Mouse (Mus musculus) forebrain, embryonic 10.5 days (tissue): ENCODE data around the gene Stxbp2. TPM values are rescaled to one million over a fixed set of nuclear protein-coding genes. Genes with fewer than 3 reads are reported as not detected.
"Not testable (repeated sequence)": the region's sequence is repeated elsewhere in the genome, so short reads cannot be mapped to it uniquely, and the experiment has no call there.

Experiments
- DNase-seq: peaks from one replicate; pipeline ENCODE4 v3.0.0-alpha.2; 2017; ENCODE audit warnings: low spot score; ENCODE audit errors: extremely low spot score
- H3K27ac ChIP-seq: fragments of 300-500 bp; sonication (generic); 2 replicates; pipeline ENCODE4 v1.5.1; 2016; ENCODE audit warnings: mild to moderate bottlenecking
- H3K27me3 ChIP-seq: fragments of 300-500 bp; sonication (generic); 2 replicates; pipeline ENCODE4 v1.6.1; 2016; ENCODE audit warnings: mild to moderate bottlenecking; ENCODE audit not compliant: poor library complexity, severe bottlenecking
- H3K36me3 ChIP-seq: fragments of 300-500 bp; sonication (generic); replicated peaks from 2 replicates; pipeline ENCODE4 v1.6.1; 2016; ENCODE audit warnings: mild to moderate bottlenecking, moderate library complexity
- H3K4me1 ChIP-seq: fragments of 300-500 bp; sonication (generic); 2 replicates; pipeline ENCODE4 v1.6.1; 2016
- H3K4me3 ChIP-seq: fragments of 300-500 bp; sonication (generic); 2 replicates; pipeline ENCODE4 v1.5.1; 2016; ENCODE audit warnings: mild to moderate bottlenecking, moderate library complexity
- H3K9me3 ChIP-seq: fragments of 300-500 bp; sonication (generic); 2 replicates; pipeline ENCODE4 v1.6.1; 2016; ENCODE audit warnings: mild to moderate bottlenecking, moderate library complexity
- WGBS: fragments of 180-500 bp; shearing (Covaris S2); methylation state at CpG from one replicate; pipeline ENCODE4 v1.1.7; 2016; 5-methylcytosine and 5-hydroxymethylcytosine counted together
- polyA plus RNA-seq: library from polyadenylated mRNA; unstranded; fragments of >200 nt; fragmentation: Nextera tagmentation; extraction: Ambion mirVana; gene quantifications from 2 replicates; pipeline ENCODE4 v1.2.1, GENCODE M21; 2016

Stxbp2 gene
- polyA plus RNA-seq, result 35.8 and 38.1 TPM in 2 replicates

DNA sequence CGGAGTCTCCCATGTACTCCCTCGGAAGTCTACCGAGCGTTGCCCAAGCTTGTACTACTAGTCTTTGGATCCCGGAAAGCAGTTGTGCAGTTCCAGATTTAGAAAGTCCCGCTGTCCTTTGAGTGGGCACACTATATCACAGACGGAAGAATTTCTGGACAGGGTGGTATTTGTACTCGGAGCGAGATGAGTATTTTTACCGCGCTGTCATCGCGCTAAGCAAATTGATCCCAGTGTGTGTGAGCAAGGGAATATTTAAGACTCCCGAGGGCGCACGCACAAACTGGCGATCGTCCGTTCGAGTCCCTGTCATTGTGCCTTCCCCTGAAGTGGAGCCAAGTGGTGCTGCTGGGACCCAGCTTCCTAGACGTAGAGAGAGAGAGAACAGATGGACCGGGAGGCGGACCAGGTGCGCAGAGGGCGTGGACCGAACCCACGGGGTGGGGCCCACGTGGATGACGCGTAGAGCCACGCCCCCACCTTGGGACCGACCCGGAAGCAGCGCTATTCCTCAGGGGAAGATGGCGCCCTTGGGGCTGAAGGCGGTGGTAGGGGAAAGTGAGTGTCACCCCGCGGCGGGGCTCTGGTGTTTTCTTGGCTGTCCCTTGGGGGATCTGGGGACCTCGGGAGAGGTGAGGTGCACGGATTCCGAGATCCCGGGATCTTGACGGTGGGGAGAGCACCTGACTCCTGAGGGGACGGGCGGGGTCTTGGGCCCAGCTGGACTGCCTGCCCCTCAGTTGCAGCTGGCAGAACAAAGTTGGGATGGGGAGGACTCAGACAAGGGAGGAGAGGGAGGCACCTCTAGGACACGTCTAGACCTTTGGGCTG lies at the start of gene Stxbp2:
TSS of gene Stxbp2 (plus strand) at position 309 of the 831 bp plus-strand sequence.
- WGBS, result 7% methylated on average over 47 of the region's 47 CpGs
- H3K27ac ChIP-seq, result peak within 1 kb of the TSS; percentile 74
- peak within 1 kb of the TSS; percentile 66 for H3K4me3 ChIP-seq
- H3K9me3 ChIP-seq, result no peaks in the 10 kb centered on the region
- H3K27me3 ChIP-seq, result peaks cover 15% of the 10 kb centered on the region
- peaks cover 14% of the 10 kb centered on the region for H3K36me3 ChIP-seq
- peak; percentile 60 for DNase-seq
- peaks cover 16% of the 10 kb centered on the region for H3K4me1 ChIP-seq

DNA sequence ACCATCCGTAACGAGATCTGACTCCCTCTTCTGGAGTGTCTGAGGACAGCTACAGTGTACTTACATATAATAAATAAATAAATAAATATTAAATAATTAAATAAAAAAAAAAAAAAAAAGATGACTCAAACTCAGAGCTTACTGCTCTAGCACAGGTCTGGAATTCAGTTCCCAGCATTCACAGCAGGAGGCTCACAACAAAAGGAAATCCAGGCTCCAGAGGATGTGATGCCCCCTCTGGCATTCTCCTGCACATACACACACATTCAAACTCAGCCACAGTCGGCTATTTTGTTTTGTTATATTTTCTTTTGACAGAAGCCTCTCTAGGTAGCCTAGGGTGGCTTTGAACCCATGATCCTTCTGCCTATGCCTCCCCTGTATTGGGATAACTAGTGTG lies 48.8 kb upstream of the Stxbp2 start:
- not testable (repeated sequence) for DNase-seq, H3K36me3 ChIP-seq, H3K4me1 ChIP-seq, H3K9me3 ChIP-seq, H3K4me3 ChIP-seq, H3K27ac ChIP-seq
- WGBS, result 86% methylated on average over 2 of the region's 3 CpGs
- H3K27me3 ChIP-seq, result peaks cover 14% of the 10 kb centered on the region

DNA sequence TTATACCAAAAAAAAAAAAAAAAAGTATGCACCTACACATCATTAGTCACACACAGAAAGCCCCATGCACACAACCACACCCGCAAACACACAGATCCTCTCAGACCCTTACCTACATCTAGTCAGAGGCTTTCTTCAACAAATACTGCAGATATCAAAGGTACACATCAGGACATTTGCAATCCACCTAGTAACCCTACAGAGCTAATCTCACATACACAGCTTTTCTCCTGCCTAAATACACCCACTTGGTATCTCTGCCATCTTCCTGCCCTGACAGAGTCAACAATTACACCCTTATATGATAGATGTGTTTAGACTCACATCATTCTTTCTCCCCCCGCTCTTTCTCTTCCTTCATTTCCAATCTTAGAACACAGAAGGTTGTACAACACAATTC lies 44.3 kb upstream of the Stxbp2 start:
- WGBS, result 82% methylated on average over 2 of the region's 2 CpGs

DNA sequence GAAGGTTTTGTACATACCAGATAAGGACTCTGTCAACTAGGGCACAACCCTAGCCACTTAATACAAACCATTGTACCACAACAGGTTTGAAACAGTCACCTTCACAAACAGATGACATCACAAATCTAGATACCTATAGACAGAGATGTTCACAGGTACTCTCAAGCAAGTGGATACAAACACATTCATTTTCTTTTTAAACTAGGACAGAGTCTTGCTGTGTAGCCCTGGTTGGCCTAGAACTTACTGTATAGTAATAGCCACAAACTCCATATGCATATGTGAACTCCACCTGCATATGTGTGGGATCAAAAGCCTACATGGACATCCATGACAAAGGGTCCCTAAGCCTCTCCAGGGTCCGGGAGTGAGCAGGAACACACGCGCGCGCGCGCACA lies 43.8 kb upstream of the Stxbp2 start, which contains the start of gene Camsap3:
TSS of gene Camsap3 (plus strand) at position 301 of the 398 bp plus-strand sequence.
- Histone ChIP-seq H3K4me1 (peaks cover 18% of the 10 kb centered on the region), H3K9me3 (no peaks in the 10 kb centered on the region), H3K4me3 (peak within 1 kb of the TSS; percentile 96), H3K27me3 (peaks cover 33% of the 10 kb centered on the region), H3K27ac (peak within 1 kb of the TSS; percentile 90), H3K36me3 (no peaks in the 10 kb centered on the region)
- DNase-seq, result no peak
- 16% methylated on average over 7 of the region's 7 CpGs for WGBS

More for the DNA sequence above, 44.3 kb upstream of the Stxbp2 start:
- H3K27ac ChIP-seq, result no peak overlapping the region
- H3K4me3 ChIP-seq, result no peak overlapping the region
- no peaks in the 10 kb centered on the region for H3K36me3 ChIP-seq
- DNase-seq, result no peak
- peaks cover 18% of the 10 kb centered on the region for H3K4me1 ChIP-seq
- no peaks in the 10 kb centered on the region for H3K9me3 ChIP-seq
- H3K27me3 ChIP-seq, result peaks cover 33% of the 10 kb centered on the region

DNA sequence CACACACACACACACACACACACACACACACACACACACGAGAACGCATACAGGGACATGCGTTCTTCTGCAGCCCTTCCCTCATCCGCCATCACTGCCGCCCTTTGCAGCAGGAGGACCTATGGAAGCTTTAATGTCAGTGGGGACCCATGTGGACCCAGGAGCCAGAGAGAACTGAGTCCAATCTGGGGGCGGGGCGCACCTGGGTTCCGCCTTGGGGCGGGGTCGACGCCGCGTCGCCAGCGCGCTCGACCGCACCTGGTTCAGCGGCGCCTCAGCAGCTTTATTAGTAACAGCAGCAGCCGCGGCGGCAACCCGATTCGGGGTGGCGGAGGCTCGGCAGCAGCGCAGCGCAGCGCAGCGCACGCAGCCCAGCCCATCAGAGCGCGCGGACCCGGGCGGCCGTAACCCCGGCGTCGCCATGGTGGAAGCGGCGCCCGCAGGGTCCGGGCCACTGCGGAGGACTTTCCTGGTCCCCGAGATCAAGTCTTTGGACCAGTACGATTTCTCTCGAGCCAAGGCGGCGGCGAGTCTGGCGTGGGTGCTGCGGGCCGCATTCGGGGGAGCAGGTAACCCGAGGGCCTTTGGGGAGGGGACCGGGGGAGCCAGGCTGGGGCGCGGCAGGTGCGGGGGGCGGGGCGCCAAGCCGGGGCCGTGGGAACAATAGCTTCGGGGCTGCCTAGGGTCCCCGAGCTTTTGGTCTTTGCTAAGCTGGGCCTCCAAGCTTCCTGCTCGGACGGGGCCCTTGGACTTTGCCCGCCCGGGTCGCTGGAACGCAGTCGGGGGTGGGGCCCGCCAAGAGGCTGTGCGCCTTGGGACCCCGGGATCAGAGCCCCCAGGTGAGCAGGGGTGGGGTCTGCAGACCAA lies 43.1 kb upstream of the Stxbp2 start:
- no peaks in the 10 kb centered on the region for H3K36me3 ChIP-seq
- WGBS, result under 1% methylated on average over 77 of the region's 77 CpGs
- H3K27ac ChIP-seq, result peak overlapping the region; percentile 90
- H3K9me3 ChIP-seq, result no peaks in the 10 kb centered on the region
- peak; percentile 68 for DNase-seq
- H3K4me3 ChIP-seq, result peak overlapping the region; percentile 96
- H3K27me3 ChIP-seq, result peaks cover 33% of the 10 kb centered on the region
- peaks cover 18% of the 10 kb centered on the region for H3K4me1 ChIP-seq

DNA sequence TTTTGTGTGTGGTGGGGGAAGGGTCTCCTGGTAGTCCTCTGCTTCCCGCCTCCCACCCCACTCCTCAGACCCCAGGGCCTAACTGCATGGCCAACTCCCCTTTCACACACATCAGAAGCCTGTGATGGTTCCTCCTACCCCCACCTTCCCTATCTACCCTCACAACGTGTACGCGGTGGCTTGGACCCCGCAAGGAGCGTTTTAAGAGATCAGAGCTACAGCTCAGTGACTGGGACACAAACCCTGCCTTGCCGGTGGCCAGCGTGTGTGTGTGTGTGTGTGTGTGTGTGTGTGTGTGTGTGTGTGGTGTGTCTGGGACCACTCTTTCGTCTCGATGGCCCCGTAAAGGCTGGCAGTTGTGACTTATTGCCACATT lies 42.5 kb upstream of the Stxbp2 start:
- no peaks in the 10 kb centered on the region for H3K9me3 ChIP-seq
- H3K4me1 ChIP-seq, result peaks cover 19% of the 10 kb centered on the region
- WGBS, result 2% methylated on average over 11 of the region's 11 CpGs
- peaks cover 33% of the 10 kb centered on the region for H3K27me3 ChIP-seq
- no peaks in the 10 kb centered on the region for H3K36me3 ChIP-seq
- H3K4me3 ChIP-seq, result peak overlapping the region; percentile 96
- peak; percentile 29 for DNase-seq
- peak overlapping the region; percentile 90 for H3K27ac ChIP-seq

DNA sequence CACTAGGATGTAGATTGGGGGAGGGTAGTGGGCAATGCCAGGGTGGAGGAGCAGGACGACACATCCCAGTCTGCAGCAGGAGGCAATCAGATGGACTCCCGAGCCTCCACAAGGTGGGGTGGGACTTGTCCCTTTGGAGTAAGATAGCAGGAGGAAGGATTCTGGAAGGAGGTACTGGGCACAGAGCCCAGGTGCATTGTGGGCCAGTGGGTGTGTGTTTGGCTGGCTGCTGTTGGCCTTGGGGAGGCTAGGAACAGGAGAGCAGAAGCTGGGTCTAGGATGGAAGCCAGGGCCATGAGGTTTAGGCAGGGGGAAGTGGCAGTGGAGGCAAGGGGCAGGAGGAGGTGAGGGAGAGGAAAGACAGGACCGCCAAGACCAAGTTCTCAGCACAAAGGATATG lies 37.3 kb upstream of the Stxbp2 start:
- Histone ChIP-seq H3K36me3 (peaks cover 11% of the 10 kb centered on the region), H3K4me1 (peaks cover 14% of the 10 kb centered on the region), H3K27ac (no peak overlapping the region), H3K4me3 (no peak overlapping the region), H3K9me3 (no peaks in the 10 kb centered on the region), H3K27me3 (peaks cover 6% of the 10 kb centered on the region; the same call in 1 of the 2 replicates)
- DNase-seq, result no peak
- WGBS, result 80% methylated on average over 3 of the region's 3 CpGs

DNA sequence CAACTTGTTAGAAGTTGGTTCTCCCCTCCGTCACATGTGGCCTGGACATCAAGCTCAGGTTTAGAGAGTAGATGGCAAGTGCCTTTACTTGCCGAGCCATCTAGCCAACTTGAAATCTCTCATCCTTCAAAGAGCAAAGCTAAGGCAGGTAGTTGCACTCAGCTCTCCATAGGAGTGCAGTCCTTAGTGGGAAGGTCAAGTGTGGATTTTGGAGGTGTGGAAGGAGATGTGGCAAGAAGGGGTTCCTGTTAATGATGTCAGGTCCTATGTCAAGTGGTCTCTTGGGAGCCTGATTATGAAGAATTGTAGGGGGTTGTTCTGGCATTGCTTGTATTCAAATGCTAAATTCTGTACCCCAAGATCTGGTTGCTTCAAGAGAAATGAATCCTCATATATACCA lies 36.3 kb upstream of the Stxbp2 start:
- Histone ChIP-seq H3K27me3 (no peaks in the 10 kb centered on the region), H3K4me1 (peaks cover 7% of the 10 kb centered on the region), H3K4me3 (no peak overlapping the region), H3K36me3 (peaks cover 21% of the 10 kb centered on the region), H3K9me3 (no peaks in the 10 kb centered on the region), H3K27ac (no peak overlapping the region)
- WGBS, result 86% methylated on average over 2 of the region's 2 CpGs
- DNase-seq, result no peak

DNA sequence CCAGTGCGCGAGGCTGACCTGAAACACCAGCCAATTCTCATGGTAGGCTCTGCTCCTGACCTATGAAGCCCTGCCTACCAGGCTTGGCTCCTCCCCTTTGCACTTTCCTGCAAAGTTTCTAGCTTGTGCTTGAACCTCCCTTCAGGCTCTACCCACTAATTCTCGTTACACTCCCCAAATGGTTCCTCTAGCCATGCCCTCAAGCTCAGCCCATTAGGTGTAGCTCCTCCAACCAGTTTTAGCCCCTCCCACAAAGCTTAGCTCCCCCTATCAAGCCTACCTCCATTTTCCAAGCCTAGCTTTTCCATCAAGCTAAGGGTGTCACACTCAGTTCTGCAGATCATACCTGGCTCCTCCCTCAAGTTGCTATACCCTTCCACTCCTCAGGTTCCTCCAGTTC lies 32.7 kb upstream of the Stxbp2 start:
- Histone ChIP-seq H3K27me3 (no peaks in the 10 kb centered on the region), H3K27ac (no peak overlapping the region), H3K36me3 (peaks cover 53% of the 10 kb centered on the region), H3K4me1 (peaks cover 7% of the 10 kb centered on the region), H3K9me3 (no peaks in the 10 kb centered on the region), H3K4me3 (no peak overlapping the region)
- WGBS, result 76% methylated on average over 3 of the region's 3 CpGs
- no peak for DNase-seq

DNA sequence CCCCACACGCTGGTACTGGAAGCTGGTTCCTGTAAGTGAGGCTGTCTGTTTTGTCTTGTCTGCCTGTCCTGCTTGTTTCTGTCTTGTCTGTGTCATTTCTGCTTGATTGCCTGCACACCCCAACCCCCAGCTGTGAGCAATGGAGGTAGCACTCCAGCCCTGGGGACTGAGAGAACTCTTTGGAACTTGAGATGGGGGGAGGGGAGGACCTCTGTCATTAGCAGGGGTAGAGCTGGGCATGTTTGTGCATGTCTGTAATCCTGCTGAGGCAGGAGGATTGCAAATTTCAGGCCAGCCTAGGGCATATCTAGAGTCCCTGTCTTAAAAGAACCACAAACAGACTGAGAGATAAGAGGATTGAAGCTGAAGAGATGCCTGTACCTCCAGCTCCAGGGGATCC lies 31.5 kb upstream of the Stxbp2 start:
- Histone ChIP-seq H3K4me1 (no peaks in the 10 kb centered on the region), H3K9me3 (no peaks in the 10 kb centered on the region), H3K36me3 (peaks cover 65% of the 10 kb centered on the region), H3K27me3 (no peaks in the 10 kb centered on the region), H3K4me3 (no peak overlapping the region), H3K27ac (no peak overlapping the region)
- WGBS, result 72% methylated on average over 1 of the region's 1 CpGs
- no peak for DNase-seq

DNA sequence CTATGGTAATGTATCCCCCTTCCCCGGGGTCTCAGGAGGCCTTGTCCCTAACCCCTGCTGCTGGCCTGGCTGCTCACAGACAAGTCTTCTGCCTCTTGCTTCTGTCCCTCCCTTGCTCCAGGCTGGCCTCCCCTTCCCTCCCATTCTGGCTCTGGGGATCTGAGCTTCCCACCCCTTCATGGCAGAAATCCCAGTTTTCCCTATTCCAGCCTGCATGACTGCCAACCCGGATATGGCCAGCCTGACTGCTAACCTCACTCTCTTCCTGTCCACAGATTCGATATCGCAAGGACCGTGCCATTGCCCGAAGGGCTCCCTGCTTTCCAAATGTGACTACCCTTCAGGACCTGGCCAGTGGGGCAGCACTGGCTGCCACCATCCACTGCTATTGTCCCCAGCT lies 30.4 kb upstream of the Stxbp2 start:
- H3K4me3 ChIP-seq, result no peak overlapping the region
- 91% methylated on average over 6 of the region's 6 CpGs for WGBS
- H3K9me3 ChIP-seq, result no peaks in the 10 kb centered on the region
- H3K27me3 ChIP-seq, result no peaks in the 10 kb centered on the region
- DNase-seq, result no peak
- H3K4me1 ChIP-seq, result no peaks in the 10 kb centered on the region
- H3K36me3 ChIP-seq, result peaks cover 77% of the 10 kb centered on the region
- no peak overlapping the region for H3K27ac ChIP-seq

DNA sequence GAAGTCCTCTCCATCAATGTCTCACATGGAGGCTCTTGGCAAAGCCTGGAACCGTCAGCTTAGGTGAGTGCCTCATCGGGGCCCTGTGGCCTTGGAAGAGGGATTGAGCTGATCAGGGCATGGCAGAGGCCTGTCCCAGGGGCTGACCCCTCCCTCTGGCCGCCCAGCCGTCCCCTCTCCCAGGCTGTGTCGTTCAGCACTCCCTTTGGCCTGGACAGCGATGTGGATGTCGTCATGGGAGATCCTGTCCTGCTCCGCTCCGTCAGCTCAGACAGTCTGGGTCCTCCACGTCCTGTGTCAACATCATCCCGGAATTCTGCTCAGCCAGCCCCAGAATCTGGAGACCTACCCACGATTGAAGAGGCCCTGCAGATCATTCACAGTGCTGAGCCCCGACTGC lies 27.3 kb upstream of the Stxbp2 start:
- H3K36me3 ChIP-seq, result peaks cover 96% of the 10 kb centered on the region

DNA sequence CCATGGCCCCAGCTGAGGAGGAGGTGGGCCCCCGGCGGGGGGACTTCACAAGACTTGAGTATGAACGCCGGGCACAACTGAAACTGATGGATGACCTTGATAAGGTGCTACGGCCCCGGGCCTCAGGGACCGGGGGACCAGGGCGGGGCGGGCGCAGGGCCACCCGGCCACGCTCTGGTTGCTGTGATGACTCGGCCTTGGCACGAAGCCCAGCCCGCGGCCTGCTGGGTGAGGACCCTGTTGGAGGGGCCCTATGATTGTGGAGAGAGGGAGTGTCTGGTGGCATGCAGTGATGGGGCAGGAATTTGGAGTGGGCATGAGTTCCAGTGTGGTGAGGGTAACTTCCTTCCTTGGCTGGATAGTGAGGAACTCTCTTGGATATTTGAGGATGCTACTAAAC lies 24.2 kb upstream of the Stxbp2 start:
- DNase-seq, result no peak
- WGBS, result 90% methylated on average over 16 of the region's 16 CpGs
- Histone ChIP-seq H3K27me3 (no peaks in the 10 kb centered on the region), H3K4me3 (no peak overlapping the region), H3K9me3 (0 out of 2 replicates have a peak, but pooled peaks cover 3% of the 10 kb centered on the region), H3K36me3 (peaks cover 99% of the 10 kb centered on the region), H3K4me1 (no peaks in the 10 kb centered on the region), H3K27ac (no peak overlapping the region)

More for the DNA sequence above, 27.3 kb upstream of the Stxbp2 start:
- Histone ChIP-seq H3K9me3 (no peaks in the 10 kb centered on the region), H3K4me3 (no peak overlapping the region), H3K4me1 (no peaks in the 10 kb centered on the region), H3K27ac (no peak overlapping the region), H3K27me3 (no peaks in the 10 kb centered on the region)
- WGBS, result 84% methylated on average over 13 of the region's 13 CpGs
- no peak for DNase-seq
